Mouse (Mus musculus): ENCODE data around the gene Cenpc1.

Cenpc1 gene

GRCm38 (mm10) chr5:86065101-86065875 is at the start of gene Cenpc1:
TSS of gene Cenpc1 (minus strand) at chr5:86065583.
- DNase-seq (ENCODE audit: low read depth in 2 of 2, low spot score in 2 of 2) = peak; percentile 95 to 96

- no peak for DNase-seq (ENCODE audit: low read depth in 2 of 2, low spot score in 2 of 2)
These were observed 48.6 kb upstream of the Cenpc1 start for GRCm38 (mm10) chr5:86113997-86114396.

GRCm38 (mm10) chr5:86113037-86113436 is 47.7 kb upstream of the Cenpc1 start:
- DNase-seq (ENCODE audit: low read depth in 2 of 2, low spot score in 2 of 2) = no peak

DNA sequence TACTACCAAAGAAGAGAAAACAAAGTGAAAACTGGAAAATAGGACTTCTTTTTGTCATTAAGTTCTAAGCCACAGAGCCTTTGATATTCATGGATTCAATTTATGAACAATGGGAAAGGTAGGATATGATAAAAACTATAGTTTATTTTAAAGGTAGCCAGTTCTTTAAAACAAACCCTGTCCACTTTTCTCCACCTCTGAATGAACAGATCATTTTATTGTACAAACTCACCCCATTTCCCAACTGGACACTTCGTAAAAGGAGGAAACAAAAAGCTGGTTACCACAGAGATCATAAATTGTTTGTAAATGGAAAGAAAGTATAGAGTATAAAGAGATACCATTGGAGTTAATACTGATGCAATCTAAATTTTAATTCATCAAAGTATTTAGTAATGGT is 45.7 kb upstream of the Cenpc1 start:
- DNase-seq (ENCODE audit: low read depth in 2 of 2, low spot score in 2 of 2) = no peak

DNA sequence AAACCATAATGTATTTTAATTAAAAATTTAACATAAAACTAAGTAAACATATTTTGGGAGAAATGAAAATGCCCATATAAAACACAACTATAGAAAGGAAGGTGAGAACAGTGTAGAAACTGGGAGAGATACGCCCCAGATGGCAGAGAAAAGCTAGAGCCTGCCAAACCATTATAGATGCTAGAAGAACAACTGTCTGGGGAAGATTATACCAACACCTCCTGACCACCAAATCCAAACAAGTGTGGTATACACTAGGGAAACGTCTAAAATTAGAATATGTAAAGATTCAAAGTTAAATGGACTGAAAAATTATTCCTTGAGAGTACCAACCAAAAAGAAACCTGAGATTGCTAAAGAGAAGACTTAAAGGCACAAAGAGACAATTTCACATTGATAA is 41.2 kb upstream of the Cenpc1 start:
- no peak for DNase-seq (ENCODE audit: low read depth in 2 of 2, low spot score in 2 of 2)

DNA sequence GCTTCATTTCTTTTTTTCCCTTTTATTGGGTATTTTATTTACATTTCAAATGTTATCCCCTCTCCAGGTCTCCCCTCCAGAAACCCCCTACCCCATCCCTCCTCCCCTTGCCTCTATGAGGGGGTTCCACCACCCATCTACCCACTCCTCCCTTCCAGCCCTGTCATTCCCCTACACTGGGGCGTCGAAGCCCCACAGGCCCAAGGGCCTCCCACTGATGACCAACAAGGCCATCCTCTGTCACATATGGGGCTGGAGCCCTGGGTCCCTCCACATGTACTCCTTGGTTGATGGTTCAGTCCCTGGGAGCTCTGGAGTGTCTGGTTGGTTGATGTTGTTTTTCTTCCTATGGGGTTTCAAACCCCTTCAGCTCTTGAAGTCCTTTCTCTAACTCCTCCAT is 36.8 kb upstream of the Cenpc1 start:
- DNase-seq (ENCODE audit: low read depth in 2 of 2, low spot score in 2 of 2) = no peak

DNA sequence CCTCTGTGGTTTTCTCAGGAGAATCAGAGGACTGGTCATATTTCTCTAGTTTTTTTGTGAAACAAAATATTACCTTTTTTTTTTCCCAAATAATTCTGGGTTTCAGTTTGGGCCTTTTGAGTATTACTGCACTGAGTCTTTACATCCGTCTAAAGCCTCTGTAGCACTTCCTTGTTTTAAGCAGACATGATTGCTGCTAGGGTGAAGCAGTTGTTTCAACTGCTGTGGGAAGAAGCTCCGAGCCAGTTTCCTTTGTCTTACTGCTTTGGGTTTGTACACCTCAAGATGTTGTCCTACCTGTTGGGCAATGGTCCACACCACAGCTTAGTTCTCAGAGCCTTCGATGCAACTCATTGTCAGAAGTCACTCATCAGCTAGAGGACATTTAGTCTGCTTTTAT is 35.2 kb upstream of the Cenpc1 start:
- no peak for DNase-seq (ENCODE audit: low read depth in 2 of 2, low spot score in 2 of 2)

GRCm38 (mm10) chr5:86098988-86099387 is 33.6 kb upstream of the Cenpc1 start:
- DNase-seq (ENCODE audit: low read depth in 2 of 2, low spot score in 2 of 2) = no peak

GRCm38 (mm10) chr5:86094754-86095153 is 29.4 kb upstream of the Cenpc1 start:
- DNase-seq (ENCODE audit: low read depth in 2 of 2, low spot score in 2 of 2) = no peak

- DNase-seq (ENCODE audit: low read depth in 2 of 2, low spot score in 2 of 2) = peak; percentile 52 to 67
These were observed 21.4 kb upstream of the Cenpc1 start for GRCm38 (mm10) chr5:86086751-86087150.

- DNase-seq (ENCODE audit: low read depth in 2 of 2, low spot score in 2 of 2) = no peak
These were observed 19.6 kb upstream of the Cenpc1 start for GRCm38 (mm10) chr5:86084979-86085378.

- DNase-seq (ENCODE audit: low read depth in 2 of 2, low spot score in 2 of 2) = no peak
These were observed 18.6 kb upstream of the Cenpc1 start for GRCm38 (mm10) chr5:86083987-86084386.

DNA sequence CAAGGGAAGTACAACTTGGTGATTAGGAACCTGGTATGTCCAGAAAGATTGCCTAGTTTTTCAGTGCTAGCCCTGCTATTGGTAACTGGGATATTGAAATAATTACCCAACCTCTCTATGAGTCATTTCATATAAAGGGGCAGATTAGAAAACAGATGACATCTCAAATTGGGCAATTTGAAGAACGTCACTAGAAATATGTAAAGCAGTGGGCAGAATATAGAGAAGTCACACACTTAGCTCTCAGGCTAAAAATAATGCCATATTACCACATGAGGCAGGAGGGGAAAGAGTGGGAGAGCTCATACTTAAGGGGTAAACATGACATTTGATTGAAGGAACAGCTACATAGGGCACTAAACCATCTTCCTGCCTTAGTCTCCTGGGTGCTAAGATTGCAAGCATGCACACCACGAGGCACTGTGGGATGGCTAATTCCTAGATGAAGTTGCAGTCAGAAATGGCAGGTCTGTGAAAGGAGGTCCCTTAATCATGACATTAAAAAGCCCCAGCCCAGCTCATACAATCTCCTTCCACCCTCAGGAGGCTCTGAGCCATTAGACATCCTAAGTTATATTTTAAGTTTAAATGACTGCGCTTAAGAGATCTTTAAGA is 13.4 kb upstream of the Cenpc1 start:
- no peak for DNase-seq (ENCODE audit: low read depth in 2 of 2, low spot score in 2 of 2)

- DNase-seq (ENCODE audit: low read depth in 2 of 2, low spot score in 2 of 2) = no peak
These were observed 7.5 kb upstream of the Cenpc1 start for GRCm38 (mm10) chr5:86072756-86073386.

GRCm38 (mm10) chr5:86071538-86071937 is 6.2 kb upstream of the Cenpc1 start, which contains the start of gene Stap1:
TSS of gene Stap1 (plus strand) at chr5:86071746.
- DNase-seq (ENCODE audit: low read depth in 2 of 2, low spot score in 2 of 2) = peak; percentile 61 to 70

DNA sequence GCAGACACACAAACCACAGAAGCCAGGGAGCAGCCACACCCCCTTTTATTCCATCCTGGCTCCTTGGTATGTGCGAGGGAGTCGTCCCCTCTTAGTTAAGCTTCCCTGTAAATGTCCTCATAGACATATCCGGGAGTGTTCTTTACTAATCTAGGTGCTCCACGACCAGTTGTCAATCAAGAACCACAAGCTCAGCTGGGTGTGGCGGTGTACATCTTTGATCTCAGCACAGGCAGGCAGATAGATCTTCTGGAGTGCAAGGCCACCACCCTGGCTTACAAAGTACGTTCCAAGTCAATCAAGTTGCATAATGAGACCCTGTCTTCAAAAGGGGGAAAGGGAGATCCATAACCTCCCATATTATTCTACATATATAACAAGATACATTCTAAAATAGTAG is 3.7 kb upstream of the Cenpc1 start:
- DNase-seq (ENCODE audit: low read depth in 2 of 2, low spot score in 2 of 2) = peak in 1 of 2 experiments; percentile 35

DNA sequence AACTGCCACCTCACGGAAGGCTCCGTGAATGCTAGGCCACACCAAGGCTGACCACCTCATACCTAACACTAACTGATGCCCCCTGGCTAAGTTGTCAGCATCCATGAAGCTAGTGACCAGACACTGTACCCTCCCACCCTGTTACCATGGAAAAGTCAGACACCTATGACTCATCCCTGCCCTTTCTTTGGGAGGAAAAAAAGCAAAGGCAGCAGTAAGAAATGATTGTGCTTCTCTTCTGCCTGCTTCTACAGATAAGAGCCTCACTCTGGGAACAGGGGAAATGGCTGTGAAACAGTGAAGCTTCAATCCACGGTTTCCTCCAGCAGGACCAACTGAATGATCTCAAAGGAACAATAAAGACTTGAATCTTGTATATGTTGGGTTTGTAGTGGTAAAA is 3.1 kb upstream of the Cenpc1 start:
- no peak for DNase-seq (ENCODE audit: low read depth in 2 of 2, low spot score in 2 of 2)

- DNase-seq (ENCODE audit: low read depth in 2 of 2, low spot score in 2 of 2) = peak; percentile 82 to 92
These were observed 1.2 kb upstream of the Cenpc1 start for GRCm38 (mm10) chr5:86066551-86066929.

- peak in 1 of 2 experiments; percentile 24 for DNase-seq (ENCODE audit: low read depth in 2 of 2, low spot score in 2 of 2)
These were observed 630 bp upstream of the Cenpc1 start for GRCm38 (mm10) chr5:86065876-86066550.

DNA sequence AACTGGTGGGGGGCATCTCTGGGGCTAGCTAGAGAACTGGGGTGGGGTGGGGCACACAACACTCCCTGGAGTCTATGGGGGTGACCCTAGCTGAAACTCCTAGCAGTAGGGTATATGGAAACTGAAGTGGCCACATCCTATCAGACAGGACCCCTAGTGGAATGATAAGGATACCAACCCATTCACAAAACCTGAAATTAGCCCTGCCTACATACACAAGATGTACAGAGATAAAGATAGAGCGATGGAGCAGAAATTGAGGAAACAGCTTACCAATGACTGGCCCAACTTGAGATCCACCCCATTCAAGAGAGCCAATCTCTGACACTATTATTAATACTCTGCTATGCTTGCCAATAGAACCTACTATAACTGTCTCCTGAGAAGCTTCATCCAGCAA is 1.9 kb downstream of the Cenpc1 start:
- DNase-seq (ENCODE audit: low read depth in 2 of 2, low spot score in 2 of 2) = no peak

- DNase-seq (ENCODE audit: low read depth in 2 of 2, low spot score in 2 of 2) = no peak
These were observed 35.6 kb downstream of the Cenpc1 start for GRCm38 (mm10) chr5:86029820-86030219.
